Mouse (Mus musculus): ENCODE measurements around the gene Robo4.

The Robo4 gene

GRCm38 (mm10) chr9:37401802-37402201 is at the start of gene Robo4:
Robo4 (plus strand) TSS chr9:37401897.
- DNase-seq: no peak

GRCm38 (mm10) chr9:37354485-37354884 is 47.2 kb upstream of the Robo4 start:
- DNase-seq: no peak

- peak; percentile 34 for DNase-seq
These were observed 42.9 kb upstream of the Robo4 start for GRCm38 (mm10) chr9:37358713-37359330.

- no peak for DNase-seq
These were observed 42.1 kb upstream of the Robo4 start for GRCm38 (mm10) chr9:37359331-37360220.

GRCm38 (mm10) chr9:37362084-37362483 is 39.6 kb upstream of the Robo4 start:
- no peak for DNase-seq

- no peak for DNase-seq
These were observed 38.8 kb upstream of the Robo4 start for GRCm38 (mm10) chr9:37362881-37363280.

- DNase-seq: no peak
These were observed 38.1 kb upstream of the Robo4 start for GRCm38 (mm10) chr9:37363551-37363950.

GRCm38 (mm10) chr9:37364392-37364791 is 37.3 kb upstream of the Robo4 start:
- DNase-seq: no peak

- DNase-seq: no peak
These were observed 36.0 kb upstream of the Robo4 start for GRCm38 (mm10) chr9:37365706-37366105.

- DNase-seq: peak; percentile 31
These were observed 34.2 kb upstream of the Robo4 start, which contains the start of gene Hepacam for GRCm38 (mm10) chr9:37367301-37368080. Hepacam (plus strand) TSS chr9:37367351.

- DNase-seq: no peak
These were observed 33.4 kb upstream of the Robo4 start for GRCm38 (mm10) chr9:37368081-37368830.

- no peak for DNase-seq
These were observed 32.8 kb upstream of the Robo4 start for GRCm38 (mm10) chr9:37368860-37369259.

- no peak for DNase-seq
These were observed 30.4 kb upstream of the Robo4 start for GRCm38 (mm10) chr9:37371232-37371801.

GRCm38 (mm10) chr9:37375718-37376117 is 26.0 kb upstream of the Robo4 start:
- no peak for DNase-seq

- no peak for DNase-seq
These were observed 18.5 kb upstream of the Robo4 start for GRCm38 (mm10) chr9:37383161-37383560.

GRCm38 (mm10) chr9:37384284-37385182 is 17.2 kb upstream of the Robo4 start:
- no peak for DNase-seq

GRCm38 (mm10) chr9:37390891-37391290 is 10.8 kb upstream of the Robo4 start:
- no peak for DNase-seq

- no peak for DNase-seq
These were observed 9.6 kb upstream of the Robo4 start for GRCm38 (mm10) chr9:37392071-37392470.

GRCm38 (mm10) chr9:37393482-37394131 is 8.1 kb upstream of the Robo4 start:
- DNase-seq: no peak

- no peak for DNase-seq
These were observed 1.1 kb upstream of the Robo4 start for GRCm38 (mm10) chr9:37400585-37400984.

- no peak for DNase-seq
These were observed 804 bp downstream of the Robo4 start for GRCm38 (mm10) chr9:37402501-37402900.

Measured in cerebellum, adult 9-10 months (tissue).